Mouse (Mus musculus) hematopoietic stem cell, adult 5-6 weeks (primary cell): ENCODE data around the gene Ccr6. TPM values are rescaled to one million over a fixed set of nuclear protein-coding genes. Genes with fewer than 3 reads are reported as not detected.

Experiments
- ATAC-seq, 2 experiments: fragments of 125-278 bp in 1 of 2; replicated peaks in 1 of 2; 2 replicates each; pipeline ENCODE4 v1.8.0; 2016 to 2017; ENCODE audit warnings: inconsistent platforms in 2 of 2, mild to moderate bottlenecking in 2 of 2, moderate number of reproducible peaks in 2 of 2, low read depth in 1 of 2, moderate TSS enrichment in 1 of 2; ENCODE audit not compliant: low FRiP score in 2 of 2, poor library complexity in 2 of 2, severe bottlenecking in 2 of 2, insufficient read depth in 1 of 2, low TSS enrichment in 1 of 2
- total RNA-seq: library from RNA; stranded (forward); fragments of 172-1452, 232-1000 nt; gene quantifications from 2 replicates; pipeline ENCODE4 v1.2.3, GENCODE M21; 2017

Ccr6 gene
- total RNA-seq, 1 experiment from 2014 or later: not detected

DNA sequence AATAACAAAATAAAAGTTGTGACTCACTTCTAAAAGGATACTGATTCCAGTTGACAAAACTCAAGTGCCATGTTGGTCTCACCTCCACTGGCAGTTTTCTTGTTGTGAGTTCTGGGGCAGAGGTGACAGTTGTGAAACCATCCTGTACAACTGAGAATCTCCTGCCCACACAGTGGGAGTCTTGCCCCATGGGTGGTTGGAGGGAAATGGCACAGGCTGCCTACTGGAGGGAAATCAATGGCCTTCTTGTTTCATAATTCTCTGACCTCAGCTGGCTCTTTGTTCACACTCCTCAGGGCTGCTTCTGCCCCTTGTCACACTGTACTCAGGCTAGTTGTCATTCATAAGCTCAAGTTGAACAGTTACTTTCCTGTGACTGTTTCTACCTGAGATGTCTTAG lies 63.7 kb downstream of the Ccr6 start:
- no peak; a peak in 2 of 4 replicates for ATAC-seq

DNA sequence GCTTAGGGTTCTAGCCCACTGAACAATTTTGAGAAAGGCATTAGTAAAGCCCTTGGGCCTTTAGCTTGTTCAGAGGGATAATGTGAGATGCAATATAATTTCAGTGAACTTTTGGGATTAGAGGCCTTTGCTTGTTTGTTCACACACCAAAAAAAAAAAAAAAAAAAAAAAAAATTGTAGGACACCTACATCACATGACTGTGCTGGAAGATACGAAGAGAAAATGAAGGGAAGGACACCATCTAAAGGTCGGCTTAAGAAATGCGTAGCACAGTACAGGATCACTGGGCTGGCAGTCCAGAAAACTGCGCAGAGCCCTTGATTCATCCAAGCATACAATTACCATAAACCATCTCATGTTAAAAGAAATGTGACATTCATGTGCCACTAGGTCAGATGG lies 65.7 kb downstream of the Ccr6 start:
- ATAC-seq: no peak

DNA sequence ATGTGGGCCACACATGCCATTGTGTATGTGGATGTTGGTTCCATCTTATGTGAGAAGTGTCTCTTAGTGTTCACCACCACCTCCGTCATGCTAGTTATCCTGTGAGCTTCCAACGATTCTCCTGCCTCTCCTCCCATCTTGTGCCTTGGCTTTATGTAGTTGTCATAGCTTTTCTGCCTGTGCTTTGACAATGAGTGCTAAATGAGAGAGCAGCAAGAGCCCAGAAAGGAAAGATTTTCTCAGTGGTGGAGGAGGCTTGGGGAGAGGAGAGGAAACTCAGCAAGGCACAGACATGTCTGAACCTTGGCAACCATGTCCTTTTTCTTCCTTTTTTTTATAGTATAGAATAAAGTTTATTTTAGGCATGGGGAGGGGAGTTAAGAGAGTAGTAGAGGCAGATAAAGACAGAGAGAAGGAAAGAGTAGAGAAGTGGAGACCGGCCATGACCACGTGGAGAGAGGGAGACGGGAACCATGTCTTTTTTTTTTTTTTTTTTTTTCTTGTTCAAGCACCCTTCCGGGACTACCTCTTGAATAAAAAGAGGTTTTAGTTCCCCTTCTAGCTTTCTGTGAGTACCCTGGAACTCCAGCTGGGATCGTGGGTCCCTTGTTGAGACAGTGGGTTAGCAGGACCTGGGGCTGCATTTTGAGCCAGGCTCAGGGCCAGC lies 67.1 kb downstream of the Ccr6 start:
- no peak for ATAC-seq

DNA sequence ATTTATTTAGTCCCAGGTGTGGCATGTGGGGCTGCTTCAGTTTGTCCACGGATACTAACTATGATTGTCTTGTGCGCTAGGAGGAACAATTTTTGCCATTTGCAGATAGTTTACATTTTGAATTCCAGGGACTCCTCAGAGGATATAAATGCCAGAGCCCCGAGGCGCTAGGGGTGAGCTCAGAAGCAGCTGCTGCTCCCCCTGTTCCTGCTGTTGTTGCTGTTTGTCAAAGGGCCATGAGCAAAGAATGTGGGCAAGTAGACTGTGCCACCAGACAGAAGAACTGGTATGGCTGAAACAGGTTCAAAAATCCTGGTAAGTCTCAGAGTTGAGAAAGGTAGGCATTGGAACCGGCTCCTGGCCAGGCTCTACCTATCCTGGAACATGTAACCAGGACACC lies 67.8 kb downstream of the Ccr6 start:
- no peak for ATAC-seq

GRCm38 (mm10) chr17:8305801-8306200 lies 70.0 kb downstream of the Ccr6 start:
- ATAC-seq: 0 out of 4 replicates have a peak, but pooled peaks of 1 of the 2 experiments have one; percentile 40

Other genes starting within 250 kb of the Ccr6 start
- gene Gm49673, start 88.3 kb upstream of the Ccr6 start, total RNA-seq: not detected in 2 replicates
- gene Rnaset2a, start 87.9 kb upstream of the Ccr6 start, total RNA-seq: 23.8 and 54.8 TPM in 2 replicates
- gene Fgfr1op, start 70.5 kb upstream of the Ccr6 start, total RNA-seq: 57.5 and 64.7 TPM in 2 replicates
- 72.7 and 73.1 TPM in 2 replicates for gene Mpc1, start 46.9 kb downstream of the Ccr6 start, total RNA-seq
- gene Sft2d1, start 75.1 kb downstream of the Ccr6 start, total RNA-seq: 33.1 and 56.3 TPM in 2 replicates
- not detected in 2 replicates for gene Prr18, start 101.4 kb downstream of the Ccr6 start, total RNA-seq
- not detected in 2 replicates for gene T2, start 119.9 kb downstream of the Ccr6 start, total RNA-seq
- gene T, start 198.4 kb downstream of the Ccr6 start, total RNA-seq: not detected in 2 replicates